Mouse (Mus musculus) G1E-ER4 (cell line): ENCODE results near the gene Golga4. TPM values are rescaled to one million over a fixed set of nuclear protein-coding genes. Genes with fewer than 3 reads are reported as not detected.

ENCODE experiments used
- GATA1 ChIP-seq: IDR thresholded peaks from one replicate; pipeline ENCODE4 v1.8.0; 2012; ENCODE audit warnings: low read length, inconsistent platforms
- polyA plus RNA-seq: library from polyadenylated mRNA; stranded (reverse); fragments of >175 nt; gene quantifications from 2 replicates; pipeline ENCODE4 v1.2.3, GENCODE M21; 2012

Gene Golga4
- polyA plus RNA-seq, 1 experiment: 24.2 TPM

DNA sequence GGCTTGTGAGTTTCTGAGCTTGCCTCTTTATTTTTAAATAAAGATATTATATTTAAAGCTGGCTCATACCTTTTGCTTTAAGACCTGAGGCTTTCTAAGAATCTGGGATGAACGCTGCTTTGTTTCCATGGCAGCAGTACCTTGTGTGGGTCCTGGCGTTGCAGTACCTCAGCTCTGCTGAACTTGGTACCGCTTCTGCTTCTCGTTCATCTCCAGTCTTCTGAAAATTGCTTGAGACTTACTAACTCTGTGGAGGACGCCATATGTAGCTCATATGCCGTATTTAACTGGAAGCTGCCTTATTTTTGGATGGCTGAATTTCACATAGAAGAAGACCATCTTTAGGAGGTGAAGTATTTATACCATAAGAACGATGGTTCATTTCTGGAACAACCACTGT lies 2.5 kb downstream of the Golga4 start:
- TF ChIP-seq GATA1: no peak

DNA sequence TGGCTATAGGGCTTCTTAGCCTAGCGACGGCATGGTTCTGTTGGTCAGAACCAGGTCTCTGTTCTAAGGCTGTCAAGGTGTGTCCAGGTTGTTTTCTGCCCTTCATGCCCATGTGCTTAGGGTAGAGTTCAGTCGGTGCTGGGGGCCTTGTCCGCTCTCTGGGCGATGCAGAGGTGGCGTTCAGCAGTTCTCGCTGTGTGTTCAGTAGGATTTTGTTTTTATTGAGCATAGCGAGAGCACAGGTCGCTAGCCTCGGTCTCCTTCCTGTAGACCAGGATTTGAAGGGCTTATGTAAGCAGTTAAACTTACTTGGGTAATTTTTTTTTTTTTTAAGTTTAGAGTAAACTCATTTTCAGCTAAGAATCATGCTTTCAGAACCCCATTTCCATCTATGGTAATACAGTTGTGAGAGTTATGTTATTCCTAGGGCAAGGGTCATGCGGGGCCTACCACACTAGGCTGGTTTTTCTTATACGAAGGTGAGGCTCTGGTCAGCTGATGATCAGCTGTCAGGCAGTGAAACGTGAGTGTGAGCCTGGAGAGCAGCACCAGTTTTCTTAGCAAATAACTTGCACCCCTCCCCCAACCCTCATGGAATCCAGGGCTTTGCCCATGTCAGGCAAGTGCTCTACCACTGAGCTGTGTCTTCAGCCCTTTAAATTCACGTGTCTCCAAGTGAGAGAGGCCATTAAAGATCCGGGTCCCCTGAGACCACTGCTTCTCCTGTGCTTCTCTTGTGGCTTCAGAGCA lies 5.0 kb downstream of the Golga4 start:
- TF ChIP-seq GATA1: no peak

DNA sequence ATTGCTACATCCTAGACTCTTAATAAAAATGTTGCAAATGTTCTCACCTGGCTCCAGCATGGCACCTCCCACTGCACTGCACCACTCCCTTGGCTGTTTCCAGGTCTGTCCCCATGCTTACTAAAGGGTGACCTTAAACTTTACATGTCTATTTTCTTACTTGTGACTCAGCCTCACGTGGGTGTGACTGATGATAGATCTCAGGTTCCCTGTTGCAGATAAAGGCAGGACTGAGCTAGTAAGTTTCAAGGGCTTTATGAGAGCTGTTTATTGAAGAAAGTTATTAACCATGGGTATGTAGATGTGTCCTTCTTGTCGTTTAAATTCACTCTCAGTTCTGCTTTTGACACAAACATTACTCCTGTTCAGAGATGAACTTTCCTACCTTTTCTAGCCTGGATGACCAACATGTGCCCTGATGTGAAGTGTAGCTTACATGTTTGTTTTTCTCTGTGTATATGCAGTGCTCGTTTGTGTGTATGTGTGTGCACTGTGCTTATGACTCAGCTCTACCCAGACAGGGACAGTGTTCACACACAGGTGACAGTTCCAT lies 6.7 kb downstream of the Golga4 start:
- no peak for TF ChIP-seq GATA1

DNA sequence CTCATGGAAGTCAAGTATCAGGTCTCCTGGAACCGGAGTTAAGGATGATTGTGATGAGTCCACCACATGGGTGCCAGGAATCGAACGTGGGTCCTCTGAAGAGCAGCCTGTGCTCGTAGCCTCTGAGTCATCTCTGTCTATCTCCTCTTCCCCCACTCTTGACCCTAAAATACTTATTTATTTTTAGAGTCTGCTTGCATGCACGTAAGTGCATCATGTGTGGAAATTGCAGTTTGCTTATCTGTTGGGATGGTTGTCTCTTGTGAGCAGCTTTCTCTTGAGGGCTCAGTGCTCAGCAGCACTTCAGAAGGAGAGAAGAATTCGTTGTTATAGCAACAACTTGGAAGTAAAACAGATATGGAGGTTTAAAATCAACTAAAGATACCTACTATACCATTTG lies 9.4 kb downstream of the Golga4 start:
- TF ChIP-seq GATA1: no peak

DNA sequence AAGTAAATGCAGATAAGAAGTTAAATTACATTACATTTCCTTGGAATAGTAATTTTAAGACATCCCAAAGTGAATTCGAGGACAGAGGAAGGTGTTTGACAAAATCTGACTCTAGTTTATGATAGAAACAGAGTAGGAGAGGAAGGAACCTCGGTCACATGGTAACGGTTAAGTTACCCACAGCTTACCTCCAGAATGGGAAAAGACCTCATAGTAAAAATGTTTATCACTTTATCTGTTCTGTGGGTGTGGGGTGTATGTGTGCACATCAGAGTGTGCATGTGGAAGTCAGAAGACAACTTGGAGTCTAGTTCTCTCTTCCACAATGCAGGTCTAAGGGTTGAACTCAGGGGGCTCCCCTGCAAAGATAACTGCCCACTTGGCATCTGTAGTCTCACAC lies 10.1 kb downstream of the Golga4 start:
- no peak for TF ChIP-seq GATA1

DNA sequence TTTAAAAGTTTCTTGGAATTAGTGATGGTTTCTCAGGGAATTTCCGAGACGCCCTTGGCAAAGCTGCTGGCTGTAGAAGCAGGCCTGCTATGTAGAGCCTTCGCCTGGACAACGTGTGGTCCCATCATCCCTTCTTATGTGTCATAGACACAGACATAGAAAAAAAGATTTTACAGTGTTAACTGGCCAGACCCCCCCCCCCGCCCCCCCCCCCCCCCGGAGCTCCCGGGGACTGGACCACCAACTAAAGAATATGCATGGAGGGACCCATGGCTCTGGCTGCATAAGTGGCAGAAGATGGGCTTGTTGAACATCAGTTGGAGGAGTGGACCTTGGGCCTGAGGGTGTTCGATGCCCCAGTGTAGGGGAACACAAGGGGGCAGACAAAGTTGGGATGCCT lies 11.6 kb downstream of the Golga4 start:
- no peak for TF ChIP-seq GATA1

DNA sequence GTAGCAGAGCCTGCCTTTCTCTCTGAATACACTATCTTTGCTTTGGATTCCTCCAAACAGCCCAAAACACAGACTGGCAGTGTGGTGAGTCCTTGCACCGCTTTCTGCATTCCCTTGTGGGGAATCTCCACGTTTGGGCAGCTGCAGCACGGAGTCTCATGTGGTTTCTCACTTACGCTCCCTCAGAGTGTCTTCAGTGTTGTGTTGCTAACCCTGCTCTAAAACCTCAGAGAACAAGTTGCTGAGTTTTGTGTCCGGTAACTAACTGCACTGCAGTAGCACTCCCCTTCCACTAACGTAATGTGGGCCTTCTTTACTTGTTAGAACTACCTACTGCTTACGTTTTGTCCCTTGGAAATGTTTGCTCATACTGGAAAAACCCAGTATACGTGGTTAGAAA lies 13.0 kb downstream of the Golga4 start:
- no peak for TF ChIP-seq GATA1

DNA sequence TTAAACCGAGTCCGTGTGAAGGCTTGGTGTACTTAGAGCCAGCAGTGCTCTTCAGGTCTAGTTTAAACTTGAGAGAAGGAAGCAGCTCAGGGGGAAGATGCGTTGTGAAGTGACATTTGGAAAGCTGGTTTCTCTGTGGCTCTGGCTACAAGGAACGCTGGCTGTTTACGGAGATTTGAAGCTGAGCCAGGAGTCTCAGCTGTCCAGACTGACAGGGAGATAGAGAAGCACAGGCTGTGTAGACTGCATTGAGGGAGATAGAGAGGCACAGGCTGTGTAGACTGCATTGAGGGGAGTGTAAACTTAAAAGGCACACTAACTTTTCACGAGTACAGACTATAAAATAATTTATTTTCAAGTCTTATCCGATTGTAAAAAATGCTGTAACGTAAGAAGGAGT lies 13.9 kb downstream of the Golga4 start:
- no peak for TF ChIP-seq GATA1

DNA sequence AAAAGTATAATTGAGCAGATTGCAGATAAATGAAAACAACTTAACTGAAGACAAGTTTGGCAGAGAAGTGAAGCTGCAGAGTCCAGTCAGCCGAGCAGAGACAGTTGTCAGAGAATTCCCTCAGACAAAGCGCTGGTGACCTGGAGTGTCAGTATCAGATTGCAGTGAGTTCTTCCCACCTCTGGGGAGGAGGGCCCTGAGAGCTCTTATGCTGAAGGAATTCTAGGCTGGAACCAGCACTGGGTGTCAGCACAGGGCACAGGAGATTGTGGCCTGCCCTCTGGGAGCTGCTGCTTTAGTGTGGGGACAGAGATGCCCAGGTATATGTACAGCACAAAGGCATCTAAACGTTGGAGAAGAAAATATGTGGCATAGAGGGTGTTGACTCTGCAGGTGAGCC lies 14.8 kb downstream of the Golga4 start:
- no peak for TF ChIP-seq GATA1

DNA sequence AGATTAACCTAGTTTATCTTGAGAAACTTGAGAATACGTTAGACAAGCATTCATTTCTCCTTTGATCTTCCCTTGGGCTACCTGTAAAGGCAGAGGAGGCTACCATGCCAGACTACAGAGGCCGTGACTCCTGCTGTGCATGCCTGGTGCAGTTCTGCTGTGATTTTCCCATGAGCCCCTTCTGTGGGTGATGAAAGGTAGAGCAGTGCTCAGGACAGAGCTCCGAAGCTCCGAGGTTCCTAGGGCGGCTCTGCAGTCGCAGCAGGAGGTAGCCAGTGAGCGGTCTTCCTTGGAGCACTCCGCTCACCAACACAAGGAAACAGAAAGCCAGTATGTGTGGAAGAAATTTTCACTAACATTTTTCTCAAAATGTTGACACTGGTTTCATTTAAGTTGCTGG lies 15.6 kb downstream of the Golga4 start:
- no peak for TF ChIP-seq GATA1

DNA sequence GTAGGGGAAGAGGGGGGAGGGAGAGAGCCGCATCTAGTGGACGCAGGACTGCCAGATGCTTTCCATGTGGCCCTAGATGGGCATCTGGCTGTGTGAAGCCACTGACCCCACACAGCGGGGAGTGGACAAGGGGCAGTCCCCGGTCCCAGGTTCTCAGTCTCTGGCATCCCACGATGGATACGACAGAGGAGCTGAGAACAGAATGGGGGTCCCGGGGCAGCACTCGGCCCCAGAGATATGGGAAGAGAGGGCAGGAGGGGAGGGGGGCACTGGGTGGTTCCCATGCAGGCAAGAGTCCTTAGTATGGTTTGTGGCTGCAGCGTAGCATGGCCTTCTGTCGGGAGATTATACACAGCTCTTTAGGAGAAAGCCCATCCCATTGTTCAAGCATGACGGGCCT lies 17.7 kb downstream of the Golga4 start:
- TF ChIP-seq GATA1: no peak

DNA sequence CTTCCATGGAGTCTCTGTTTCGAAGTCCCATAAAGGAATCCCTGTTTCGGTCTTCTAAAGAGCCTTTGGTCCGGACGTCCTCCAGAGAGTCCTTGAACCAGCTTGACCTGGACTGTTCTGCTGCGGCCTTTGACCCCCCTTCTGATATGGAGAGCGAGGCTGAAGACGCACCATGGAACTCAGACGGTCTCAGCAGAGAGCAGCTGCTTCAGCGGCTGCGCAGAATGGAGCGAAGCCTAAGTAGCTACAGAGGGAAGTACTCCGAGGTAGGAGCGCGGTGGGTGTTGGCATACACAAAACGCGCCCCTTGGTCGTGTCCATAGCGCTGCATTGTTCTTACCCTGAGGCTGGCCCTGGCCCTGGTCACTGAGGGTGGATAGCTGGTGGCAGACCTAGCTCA lies 21.0 kb downstream of the Golga4 start:
- TF ChIP-seq GATA1: no peak

DNA sequence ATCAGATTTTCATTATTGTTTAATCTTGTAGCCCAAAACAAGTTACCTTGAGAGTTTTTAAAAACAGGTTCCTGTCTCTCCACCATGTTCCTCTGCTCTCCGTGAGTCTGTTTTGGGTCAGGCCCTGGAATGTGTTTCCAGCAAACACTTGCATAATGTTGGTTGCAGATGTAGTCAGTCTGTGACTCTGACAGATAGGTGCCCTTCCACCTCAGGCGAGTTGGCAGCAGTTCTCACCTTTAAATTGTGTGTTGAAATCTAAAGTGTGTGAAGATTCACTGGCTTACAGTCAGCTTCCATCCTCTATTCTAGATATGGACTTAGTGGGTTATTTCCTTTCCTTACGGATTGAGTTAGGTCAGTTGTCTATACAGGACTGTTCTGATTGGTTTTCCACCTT lies 23.7 kb downstream of the Golga4 start:
- TF ChIP-seq GATA1: no peak

DNA sequence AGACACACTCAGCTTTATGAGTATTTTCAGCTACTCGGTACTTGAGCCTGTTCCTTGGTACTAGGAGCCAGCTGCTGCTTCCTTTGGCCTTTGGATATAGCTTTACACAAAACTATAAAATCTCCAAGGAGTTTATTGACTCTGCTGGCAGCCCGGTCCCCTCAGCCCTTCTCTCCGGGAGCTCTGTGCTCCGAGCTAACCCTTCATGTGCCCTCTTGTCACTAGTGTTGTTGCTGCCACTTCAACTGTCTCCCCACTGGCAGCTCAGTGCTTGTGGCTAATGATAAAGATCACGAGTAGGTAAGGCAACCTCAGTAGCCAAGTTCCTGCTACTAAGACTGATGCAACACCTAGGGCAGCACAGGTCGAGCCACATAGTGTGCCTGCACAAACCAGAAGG lies 24.6 kb downstream of the Golga4 start:
- TF ChIP-seq GATA1: no peak

DNA sequence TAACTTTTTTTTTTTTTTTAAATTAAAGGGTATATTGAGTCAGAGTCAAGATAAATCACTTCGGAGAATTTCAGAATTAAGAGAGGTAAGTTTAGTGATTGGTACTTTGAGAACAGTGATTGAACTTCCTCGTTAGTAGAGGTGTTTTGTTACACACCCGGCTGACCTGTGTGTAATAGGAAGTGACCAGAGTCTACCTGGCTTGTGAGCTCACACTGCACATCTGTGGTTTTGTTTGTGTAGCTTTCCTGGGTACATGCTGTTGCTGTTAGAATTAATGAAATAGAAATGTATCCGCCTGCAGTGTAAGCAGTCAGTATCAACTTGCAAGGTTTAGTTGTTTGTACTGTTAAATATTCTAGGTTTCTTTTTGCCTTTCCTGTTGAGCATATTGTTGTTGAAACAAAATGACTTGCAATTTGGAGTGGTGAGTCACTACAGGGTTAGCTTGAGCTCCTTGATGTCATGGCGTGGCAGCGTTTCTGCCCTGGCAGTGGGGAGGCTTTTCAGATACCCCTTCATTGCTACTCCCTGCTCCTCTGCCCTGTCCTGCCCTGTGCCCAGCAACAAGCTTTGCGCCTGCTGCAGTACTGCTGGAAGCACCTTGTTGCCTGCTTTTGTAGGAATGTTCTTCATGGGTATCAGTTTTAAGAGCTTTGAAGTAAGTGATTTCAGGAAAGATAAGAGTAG lies 26.6 kb downstream of the Golga4 start:
- TF ChIP-seq GATA1: no peak

DNA sequence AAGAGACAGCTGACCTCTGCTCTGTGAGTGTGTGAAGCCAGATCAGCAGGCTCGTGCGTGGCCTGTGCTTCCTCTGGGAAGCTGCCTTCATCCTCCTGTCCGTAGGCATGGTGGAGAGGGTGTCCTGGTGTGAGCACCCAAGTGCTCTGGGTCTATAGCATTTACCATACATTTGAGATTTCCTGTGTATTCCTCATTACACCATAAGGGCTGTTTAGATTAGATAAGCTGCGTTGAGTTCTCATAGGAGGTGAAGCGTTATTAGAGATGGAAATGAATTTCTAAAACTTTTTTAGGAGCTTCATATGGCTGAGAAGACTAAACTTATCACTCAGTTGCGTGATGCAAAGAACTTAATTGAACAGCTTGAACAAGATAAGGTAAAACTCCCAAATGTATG lies 30.9 kb downstream of the Golga4 start:
- peak; percentile 18 for TF ChIP-seq GATA1
